Mouse (Mus musculus) gastrocnemius, postnatal 10 days (tissue): Measurements from ENCODE around the gene Snx14. TPM values are rescaled to one million over a fixed set of nuclear protein-coding genes. Genes with fewer than 3 reads are reported as not detected.
A peak's percentile ranks its signal among the peaks of the same experiment; 100 is the strongest.

Experiments
- DNase-seq: peaks from one replicate; pipeline ENCODE4 v3.0.0; 2021; ENCODE audit warnings: mixed read lengths
- total RNA-seq, 2 experiments: library from RNA; stranded (reverse); gene quantifications; 2 replicates each; pipeline ENCODE4 v1.2.3; 2021

Gene Snx14
- total RNA-seq, 2 experiments from 2014 or later, result 17.3 to 19.7 TPM

GRCm38 (mm10) chr9:88344424-88344823 lies 94.3 kb downstream of the Snx14 start:
- no peak for DNase-seq

GRCm38 (mm10) chr9:88342701-88343100 lies 96.1 kb downstream of the Snx14 start:
- no peak for DNase-seq

GRCm38 (mm10) chr9:88342241-88342640 lies 96.5 kb downstream of the Snx14 start:
- no peak for DNase-seq

DNA sequence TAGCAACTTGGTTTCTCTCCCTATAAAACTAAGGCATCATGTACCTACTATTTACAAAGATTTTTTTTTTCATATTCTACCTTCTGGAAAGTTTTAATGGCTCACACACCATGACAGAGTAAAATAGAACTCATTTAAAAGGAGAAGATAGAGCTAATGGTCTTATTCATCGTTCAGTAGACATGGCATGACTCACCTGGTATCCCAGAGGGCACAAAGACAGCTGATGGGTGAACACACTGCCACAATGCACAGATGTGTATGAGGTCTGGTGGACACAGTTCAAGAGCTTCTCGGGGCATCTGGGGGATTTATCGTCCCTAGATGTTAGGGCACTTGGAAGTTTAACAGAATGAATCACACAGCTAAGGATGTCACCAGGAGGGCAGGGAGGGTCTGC lies 97.9 kb downstream of the Snx14 start:
- DNase-seq, result no peak

DNA sequence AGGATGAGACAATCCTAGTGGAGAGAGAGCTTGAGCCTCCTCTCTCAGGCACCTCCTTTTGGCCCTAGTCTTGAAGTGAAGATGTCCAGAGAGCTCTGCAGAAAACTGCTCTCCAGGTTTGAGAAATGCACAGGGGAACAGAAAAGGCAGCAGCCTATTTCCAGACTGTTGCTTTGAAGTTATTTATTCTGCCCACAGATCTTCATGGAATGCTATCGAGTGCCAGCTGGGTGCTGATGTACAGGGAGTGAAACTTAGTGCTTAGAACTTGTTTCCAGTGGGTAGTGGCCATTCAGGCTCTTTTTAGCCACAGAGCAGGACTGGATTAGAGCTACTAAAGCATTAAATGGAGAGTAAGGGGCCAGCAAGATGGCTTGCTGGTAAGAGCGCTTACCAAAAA lies 102.9 kb downstream of the Snx14 start:
- no peak for DNase-seq

- no peak for DNase-seq
Measured at GRCm38 (mm10) chr9:88332447-88332846, 106.3 kb downstream of the Snx14 start.

DNA sequence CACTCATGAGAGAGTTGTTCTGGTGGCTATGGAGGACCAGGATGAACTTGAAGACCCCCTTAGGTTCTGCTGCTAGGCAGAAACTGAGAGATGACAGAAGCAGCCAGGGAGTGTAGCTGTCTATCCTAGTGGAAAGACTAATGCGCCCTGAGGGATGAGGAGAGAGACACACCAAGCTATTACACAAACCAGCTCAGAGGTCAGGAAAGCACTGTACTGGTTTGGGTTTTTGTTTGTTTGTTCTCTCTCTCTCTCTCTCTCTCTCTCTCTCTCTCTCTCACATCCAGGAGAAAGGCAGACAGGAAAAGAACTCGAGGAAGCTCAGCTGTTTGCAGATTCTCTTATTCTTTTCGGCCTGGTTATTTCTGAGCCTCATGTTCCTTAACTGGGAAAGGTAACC lies 108.4 kb downstream of the Snx14 start:
- DNase-seq, result no peak

DNA sequence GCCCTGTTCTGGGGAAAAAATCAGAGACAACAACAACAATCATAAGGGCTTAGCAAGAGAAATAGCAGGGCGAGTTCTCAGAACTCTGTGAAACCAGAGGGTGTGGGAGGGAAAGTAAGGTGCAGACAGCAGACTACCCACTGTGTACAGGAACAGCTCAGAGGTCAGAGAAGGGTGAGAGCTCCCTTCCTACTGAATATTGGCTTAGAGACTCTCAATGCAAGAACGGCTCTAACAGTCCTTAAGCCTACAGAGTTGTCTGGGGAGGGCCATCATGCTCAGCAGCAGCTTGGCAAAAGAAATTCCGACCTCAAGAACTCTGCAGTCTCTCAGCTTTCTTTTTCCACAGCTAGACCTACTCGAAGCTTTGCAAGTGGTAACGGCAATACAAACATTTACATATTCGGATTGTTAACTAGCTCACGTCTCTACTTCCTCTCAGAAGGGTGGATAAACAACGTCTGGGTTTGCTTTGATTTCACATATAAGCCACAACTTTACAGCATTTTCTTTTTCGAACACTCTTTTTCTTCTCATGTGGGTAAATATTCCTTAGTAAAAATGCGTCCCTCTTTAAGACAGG lies 109.5 kb downstream of the Snx14 start:
- no peak for DNase-seq

- no peak for DNase-seq
Measured at GRCm38 (mm10) chr9:88328666-88329065, 110.1 kb downstream of the Snx14 start.

DNA sequence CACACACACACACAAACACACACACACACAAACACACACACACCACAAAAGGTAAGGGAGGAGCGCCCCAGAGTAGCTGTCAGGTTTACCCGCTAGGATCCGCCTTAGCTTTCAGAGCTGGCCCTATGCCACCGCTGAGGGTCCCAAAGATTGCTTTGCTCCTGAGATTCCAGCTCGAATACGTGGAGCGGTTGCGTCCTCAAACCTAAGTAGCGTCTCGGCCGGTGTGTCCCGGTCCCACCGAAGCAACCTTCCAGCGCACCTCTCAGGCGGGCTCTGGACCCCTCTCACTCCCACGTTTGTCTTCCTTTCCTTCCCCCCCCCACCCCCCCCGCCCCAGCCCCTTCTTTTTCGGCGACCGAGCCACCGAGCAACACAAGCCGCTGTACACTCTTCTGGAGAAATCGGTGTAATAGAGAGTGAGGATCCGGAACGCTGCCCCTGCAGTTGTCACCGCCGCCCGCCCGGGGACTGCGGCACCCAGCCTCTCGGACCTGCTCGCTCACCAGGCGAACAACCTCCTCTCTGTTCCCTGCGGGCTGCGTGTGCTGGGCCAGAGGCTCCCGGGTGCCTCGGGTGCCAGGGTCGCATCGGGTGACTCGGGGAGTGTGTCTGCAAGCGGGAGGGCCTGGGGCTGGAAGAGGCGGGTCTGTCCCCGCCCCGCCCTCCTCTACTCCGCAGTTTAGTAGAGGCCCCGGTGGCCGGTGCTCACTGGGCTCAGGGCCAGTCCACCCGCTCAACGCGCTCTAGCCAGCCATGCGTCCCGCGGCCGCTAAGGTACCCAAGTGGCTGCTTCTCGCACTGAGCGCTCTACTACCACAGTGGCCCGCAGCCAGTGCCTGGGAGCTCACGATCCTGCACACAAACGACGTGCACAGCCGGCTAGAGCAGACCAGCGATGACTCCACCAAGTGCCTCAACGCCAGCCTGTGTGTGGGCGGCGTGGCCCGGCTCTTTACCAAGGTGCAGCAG lies 111.5 kb downstream of the Snx14 start, which contains the start of gene Nt5e:
Gene Nt5e, plus strand, starts transcription at position 268 of the 972 bp plus-strand sequence.
- peak; percentile 80 for DNase-seq

Other genes with a start within 250 kb of the Snx14 start
- gene Nt5e, start 111.8 kb downstream of the Snx14 start, total RNA-seq, result 1 to 10 TPM; 7.2 to 8.4 TPM
- not detected for gene Gm20537, start 17.7 kb upstream of the Snx14 start, total RNA-seq
- gene Syncrip, start 43.6 kb upstream of the Snx14 start, total RNA-seq, result 10 to 100 TPM; 65.8 to 77.3 TPM
- 1 to 10 TPM; 6.4 to 7.1 TPM for gene Zfp949, start 109.1 kb upstream of the Snx14 start, total RNA-seq
- not detected for gene Trim43a, start 141.9 kb upstream of the Snx14 start, total RNA-seq